Mouse (Mus musculus) midbrain, embryonic 12.5 days (tissue): Measurements from ENCODE around the gene Cntn2. TPM values are rescaled to one million over a fixed set of nuclear protein-coding genes. Genes with fewer than 3 reads are reported as not detected.

ENCODE experiments used
- ATAC-seq: fragments of 200-750 bp; cut with Nextera tagmentation; 2 replicates; pipeline ENCODE4 v1.8.0; 2017; ENCODE audit warnings: low read depth, moderate TSS enrichment, moderate library complexity; ENCODE audit not compliant: low FRiP score
- H3K27ac ChIP-seq: fragments of 300-500 bp; sonication (generic); replicated peaks from 2 replicates; pipeline ENCODE4 v1.5.1; 2016; ENCODE audit warnings: mild to moderate bottlenecking
- H3K27me3 ChIP-seq: fragments of 300-500 bp; sonication (generic); 2 replicates; pipeline ENCODE4 v1.6.1; 2016; ENCODE audit warnings: mild to moderate bottlenecking
- H3K36me3 ChIP-seq: fragments of 300-500 bp; sonication (generic); 2 replicates; pipeline ENCODE4 v1.6.1; 2016
- H3K4me1 ChIP-seq: fragments of 300-500 bp; sonication (generic); 2 replicates; pipeline ENCODE4 v1.6.1; 2016
- H3K4me2 ChIP-seq: fragments of 300-500 bp; sonication (generic); replicated peaks from 2 replicates; pipeline ENCODE4 v1.6.1; 2016; ENCODE audit warnings: mild to moderate bottlenecking, moderate library complexity
- H3K4me3 ChIP-seq: fragments of 300-500 bp; sonication (generic); 2 replicates; pipeline ENCODE4 v1.5.1; 2016; ENCODE audit warnings: mild to moderate bottlenecking
- H3K9ac ChIP-seq: fragments of 300-500 bp; sonication (generic); replicated peaks from 2 replicates; pipeline ENCODE4 v1.6.1; 2016; ENCODE audit warnings: mild to moderate bottlenecking, moderate library complexity
- H3K9me3 ChIP-seq: fragments of 300-500 bp; sonication (generic); 2 replicates; pipeline ENCODE4 v1.6.1; 2016; ENCODE audit warnings: mild to moderate bottlenecking
- WGBS: fragments of 180-500 bp; shearing (Covaris S2); methylation state at CpG from one replicate; pipeline ENCODE4 v1.1.7; 2016; 5-methylcytosine and 5-hydroxymethylcytosine counted together
- polyA plus RNA-seq: library from polyadenylated mRNA; unstranded; fragments of >200 nt; fragmentation: Nextera tagmentation; extraction: Ambion mirVana; gene quantifications from 2 replicates; pipeline ENCODE4 v1.2.1, GENCODE M21; 2016

The Cntn2 gene
- polyA plus RNA-seq, 1 experiment from 2014 or later, result 109 TPM

DNA sequence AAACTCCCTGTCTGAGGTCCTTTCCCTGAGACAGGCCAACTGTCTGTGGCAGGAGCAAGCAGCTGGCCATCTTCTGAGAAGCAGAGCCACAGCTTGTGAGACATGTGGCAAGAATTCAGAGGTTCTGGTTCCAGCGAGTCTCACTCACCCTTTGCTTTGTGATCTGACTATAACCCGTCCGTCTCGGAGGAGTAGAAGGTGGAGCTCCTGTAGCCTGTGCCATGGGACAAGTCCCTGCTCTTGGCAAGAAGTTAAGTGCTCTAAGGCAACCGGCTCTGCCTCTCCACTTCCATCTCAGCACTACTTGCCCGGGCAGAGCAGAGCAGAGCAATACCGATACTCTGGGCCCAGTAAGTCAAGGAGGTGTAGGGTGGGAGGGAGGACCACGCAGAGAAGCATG, 27.9 kb upstream of the Cntn2 start:
- H3K27ac ChIP-seq, result no peak overlapping the region
- H3K27me3 ChIP-seq, result no peaks in the 10 kb centered on the region
- 93% methylated on average over 8 of the region's 8 CpGs for WGBS
- no peaks in the 10 kb centered on the region for H3K4me1 ChIP-seq
- H3K9me3 ChIP-seq, result no peaks in the 10 kb centered on the region
- H3K4me3 ChIP-seq, result no peak overlapping the region
- no peak for ATAC-seq
- H3K36me3 ChIP-seq, result no peaks in the 10 kb centered on the region
- no peak overlapping the region for H3K4me2 ChIP-seq
- no peak overlapping the region for H3K9ac ChIP-seq

GRCm38 (mm10) chr1:132570068-132570780, 27.2 kb upstream of the Cntn2 start:
- Histone ChIP-seq H3K9ac (no peak overlapping the region), H3K9me3 (no peaks in the 10 kb centered on the region), H3K27me3 (no peaks in the 10 kb centered on the region), H3K27ac (peak overlapping the region; percentile 60), H3K36me3 (no peaks in the 10 kb centered on the region), H3K4me3 (no peak overlapping the region), H3K4me1 (no peaks in the 10 kb centered on the region), H3K4me2 (no peak overlapping the region)
- ATAC-seq, result no peak
- 94% methylated on average over 15 of the region's 15 CpGs for WGBS

DNA sequence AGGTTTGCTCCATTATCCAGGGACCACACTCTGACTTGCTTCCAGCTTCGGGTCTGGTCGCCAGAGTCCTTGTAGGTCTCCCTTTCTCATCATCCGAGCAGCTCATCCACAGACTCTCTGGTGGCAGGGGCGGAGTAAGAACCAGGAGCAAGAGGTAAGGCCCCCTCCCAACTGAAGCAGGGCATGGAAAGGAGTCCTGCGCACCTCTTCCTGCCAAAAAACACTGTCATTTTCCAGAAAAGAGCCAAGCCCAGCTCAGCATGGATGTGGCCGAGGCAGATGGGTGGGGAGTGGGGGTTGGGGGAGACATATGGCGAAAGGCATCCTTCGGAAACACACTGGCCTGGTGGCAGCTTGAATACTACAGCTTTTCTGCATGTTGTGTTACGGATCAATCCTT, 26.5 kb upstream of the Cntn2 start:
- Histone ChIP-seq H3K4me3 (no peak overlapping the region), H3K9me3 (no peaks in the 10 kb centered on the region), H3K4me1 (no peaks in the 10 kb centered on the region), H3K27me3 (no peaks in the 10 kb centered on the region), H3K27ac (0 out of 2 replicates have a peak overlapping the region, but pooled peaks have one; percentile 30), H3K4me2 (no peak overlapping the region), H3K36me3 (no peaks in the 10 kb centered on the region), H3K9ac (no peak overlapping the region)
- 74% methylated on average over 9 of the region's 9 CpGs for WGBS
- no peak for ATAC-seq

- no peak overlapping the region for H3K4me2 ChIP-seq
- H3K27me3 ChIP-seq, result no peaks in the 10 kb centered on the region
- H3K27ac ChIP-seq, result 0 out of 2 replicates have a peak overlapping the region, but pooled peaks have one; percentile 2
- no peaks in the 10 kb centered on the region for H3K36me3 ChIP-seq
- ATAC-seq, result no peak
- peaks cover 4% of the 10 kb centered on the region for H3K4me1 ChIP-seq
- no peaks in the 10 kb centered on the region for H3K9me3 ChIP-seq
- 85% methylated on average over 11 of the region's 11 CpGs for WGBS
- no peak overlapping the region for H3K4me3 ChIP-seq
- no peak overlapping the region for H3K9ac ChIP-seq
Observed at GRCm38 (mm10) chr1:132567336-132568125, 24.5 kb upstream of the Cntn2 start.

DNA sequence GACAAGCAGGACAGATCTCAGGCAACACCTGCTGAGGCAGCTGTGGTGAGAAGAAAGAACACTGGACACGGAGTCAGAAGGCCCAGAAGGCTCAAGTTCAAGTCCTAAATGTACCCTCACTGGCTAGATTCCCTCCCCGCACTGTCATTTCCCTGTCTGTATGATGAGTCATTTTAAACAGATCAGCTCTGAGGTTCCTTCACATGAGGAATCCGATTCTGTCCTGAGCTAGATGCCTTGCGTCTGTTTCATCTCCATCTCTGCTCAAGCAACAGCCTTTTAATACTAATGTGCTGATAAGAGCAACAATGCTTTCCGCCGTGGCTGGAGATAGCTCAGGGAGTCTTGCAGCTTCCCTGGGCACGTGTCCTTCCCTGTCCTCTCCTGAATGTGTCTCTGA, 22.7 kb upstream of the Cntn2 start:
- Histone ChIP-seq H3K9ac (no peak overlapping the region), H3K27me3 (no peaks in the 10 kb centered on the region), H3K36me3 (no peaks in the 10 kb centered on the region), H3K4me1 (peaks cover 22% of the 10 kb centered on the region), H3K27ac (no peak overlapping the region), H3K4me2 (no peak overlapping the region), H3K9me3 (no peaks in the 10 kb centered on the region), H3K4me3 (no peak overlapping the region)
- ATAC-seq, result no peak
- WGBS, result 79% methylated on average over 7 of the region's 7 CpGs

- Histone ChIP-seq H3K27ac (no peak overlapping the region), H3K4me3 (no peak overlapping the region), H3K4me1 (peaks cover 29% of the 10 kb centered on the region), H3K36me3 (no peaks in the 10 kb centered on the region), H3K27me3 (no peaks in the 10 kb centered on the region), H3K4me2 (no peak overlapping the region), H3K9ac (no peak overlapping the region), H3K9me3 (no peaks in the 10 kb centered on the region)
- no peak for ATAC-seq
- WGBS, result 35% methylated on average over 6 of the region's 6 CpGs
Observed at GRCm38 (mm10) chr1:132564946-132565345, 21.9 kb upstream of the Cntn2 start.

DNA sequence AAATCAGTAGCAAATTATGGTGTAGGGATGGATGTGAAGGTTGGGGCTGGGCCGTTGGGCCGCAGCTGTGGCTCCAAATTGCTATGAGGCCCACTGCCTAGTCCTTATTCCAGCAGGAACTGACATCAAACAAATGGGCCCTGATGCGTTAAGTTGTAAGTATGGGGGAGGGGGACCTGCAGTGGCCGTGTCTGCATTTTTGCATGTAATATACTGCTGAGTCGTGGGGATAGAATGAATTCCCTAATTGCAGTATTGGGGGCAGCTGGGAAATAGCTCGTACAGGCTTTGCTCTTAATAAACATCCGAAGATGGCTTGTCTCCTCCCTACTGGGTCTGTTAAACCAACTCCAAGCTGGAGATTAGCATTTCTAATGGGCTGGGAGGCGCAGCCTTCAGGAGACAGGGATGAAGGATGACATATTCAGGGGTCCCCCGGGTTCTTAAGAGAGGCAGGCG, 19.3 kb upstream of the Cntn2 start:
- Histone ChIP-seq H3K9ac (no peak overlapping the region), H3K36me3 (no peaks in the 10 kb centered on the region), H3K9me3 (no peaks in the 10 kb centered on the region), H3K27me3 (no peaks in the 10 kb centered on the region), H3K4me3 (no peak overlapping the region), H3K4me1 (peaks cover 54% of the 10 kb centered on the region), H3K27ac (peak overlapping the region; percentile 89), H3K4me2 (no peak overlapping the region)
- ATAC-seq, result peak; percentile 67
- WGBS, result 13% methylated on average over 10 of the region's 10 CpGs

- Histone ChIP-seq H3K27ac (peak overlapping the region; percentile 89), H3K4me2 (no peak overlapping the region), H3K9me3 (no peaks in the 10 kb centered on the region), H3K4me3 (no peak overlapping the region), H3K4me1 (peaks cover 56% of the 10 kb centered on the region), H3K27me3 (no peaks in the 10 kb centered on the region), H3K9ac (no peak overlapping the region), H3K36me3 (no peaks in the 10 kb centered on the region)
- ATAC-seq, result no peak
- WGBS, result 76% methylated on average over 8 of the region's 8 CpGs
Observed at GRCm38 (mm10) chr1:132560907-132561700, 18.0 kb upstream of the Cntn2 start.

DNA sequence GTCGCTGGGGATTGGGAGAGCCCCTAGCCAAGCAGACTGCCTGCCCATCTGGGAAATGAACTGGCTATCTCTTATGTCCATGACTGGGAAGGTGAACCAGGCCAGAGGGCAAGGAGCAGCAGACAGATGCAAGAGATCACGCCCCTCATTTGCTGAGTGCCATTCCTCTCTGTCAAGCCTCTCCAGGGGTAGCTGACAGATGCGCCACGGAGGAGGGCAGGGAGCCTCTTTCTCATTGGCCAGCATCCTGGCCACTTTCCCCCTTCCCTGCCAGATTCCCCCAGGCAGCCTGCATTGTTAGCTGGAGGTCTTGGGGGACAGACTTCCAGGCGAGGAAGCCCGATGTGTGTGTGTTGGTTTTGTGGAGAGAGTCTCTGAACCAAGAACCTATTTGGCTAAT, 16.0 kb upstream of the Cntn2 start:
- Histone ChIP-seq H3K4me2 (no peak overlapping the region), H3K4me1 (peaks cover 56% of the 10 kb centered on the region), H3K36me3 (no peaks in the 10 kb centered on the region), H3K9me3 (no peaks in the 10 kb centered on the region), H3K27me3 (no peaks in the 10 kb centered on the region), H3K27ac (peak overlapping the region; percentile 84), H3K4me3 (no peak overlapping the region), H3K9ac (no peak overlapping the region)
- peak; percentile 41 for ATAC-seq
- WGBS, result 14% methylated on average over 6 of the region's 6 CpGs

GRCm38 (mm10) chr1:132557901-132558631, 15.0 kb upstream of the Cntn2 start:
- ATAC-seq, result peak; percentile 57
- Histone ChIP-seq H3K9me3 (no peaks in the 10 kb centered on the region), H3K4me3 (no peak overlapping the region), H3K4me1 (peaks cover 56% of the 10 kb centered on the region), H3K36me3 (no peaks in the 10 kb centered on the region), H3K27ac (peak overlapping the region; percentile 84), H3K4me2 (no peak overlapping the region), H3K27me3 (no peaks in the 10 kb centered on the region), H3K9ac (no peak overlapping the region; the same call in 1 of the 2 replicates)
- WGBS, result 27% methylated on average over 9 of the region's 9 CpGs

DNA sequence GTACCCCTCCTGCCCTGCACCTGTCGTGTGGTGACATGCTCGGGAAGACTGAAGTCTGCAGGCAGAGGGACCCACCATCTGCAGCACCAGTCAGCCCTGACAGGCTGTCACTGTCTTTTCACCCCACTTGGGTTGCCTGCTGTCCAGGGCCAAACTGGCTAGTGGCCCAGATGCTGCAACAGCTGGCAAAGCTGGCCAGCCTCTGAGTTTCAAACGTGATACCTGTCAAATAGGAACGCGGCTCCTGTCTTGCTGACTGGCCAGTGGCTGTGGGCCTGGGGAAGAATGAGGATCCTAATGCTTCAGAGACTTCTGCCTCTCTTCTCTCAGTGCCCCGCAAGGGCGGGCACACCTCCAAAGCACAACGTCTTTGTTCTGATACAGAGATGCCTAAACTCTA, 733 bp upstream of the Cntn2 start:
- no peak overlapping the region for H3K27ac ChIP-seq
- peaks cover 50% of the 10 kb centered on the region for H3K27me3 ChIP-seq
- 72% methylated on average over 8 of the region's 8 CpGs for WGBS
- ATAC-seq, result no peak
- H3K4me3 ChIP-seq, result no peak overlapping the region
- H3K4me2 ChIP-seq, result no peak overlapping the region
- no peaks in the 10 kb centered on the region for H3K36me3 ChIP-seq
- H3K4me1 ChIP-seq, result peaks cover 35% of the 10 kb centered on the region
- H3K9ac ChIP-seq, result no peak overlapping the region
- no peaks in the 10 kb centered on the region for H3K9me3 ChIP-seq
